Mouse (Mus musculus): ENCODE data around the gene Gulp1.

DNA sequence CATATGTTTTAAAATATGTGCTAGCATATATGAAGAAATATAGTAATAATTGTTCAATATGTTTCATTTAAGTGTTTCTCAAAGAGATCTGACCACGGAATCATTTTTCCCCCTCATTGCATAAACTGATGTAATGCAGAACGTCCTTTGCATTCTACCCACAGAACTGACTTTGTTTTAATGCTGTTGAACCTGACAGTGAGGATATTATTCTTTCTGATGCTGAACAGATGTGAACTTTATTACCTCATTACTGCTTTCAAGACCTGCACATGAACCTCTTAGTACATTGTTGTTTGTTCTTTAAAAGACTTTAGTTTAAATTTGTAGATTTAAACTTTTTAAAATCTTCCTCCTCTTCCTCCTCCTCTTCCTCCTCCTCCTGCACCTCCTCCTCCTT lies 67.4 kb downstream of the Gulp1 start:
- TF ChIP-seq POLR2A (IDR thresholded peaks at IDR 0.05; ENCODE audit: insufficient read length, low read depth) (no peak), MAX (IDR thresholded peaks at IDR 0.05; ENCODE audit: low read depth) (no peak), CEBPB (IDR thresholded peaks at IDR 0.05; ENCODE audit: insufficient read depth, poor library complexity, severe bottlenecking) (no peak), E2F4 (IDR thresholded peaks at IDR 0.05; ENCODE audit: insufficient read depth) (no peak), TCF12 (IDR thresholded peaks at IDR 0.05; ENCODE audit: insufficient read depth, poor library complexity, severe bottlenecking) (no peak), MYOG (IDR thresholded peaks at IDR 0.05; ENCODE audit: control insufficient read depth in 1 of 3, insufficient read depth in 1 of 3, insufficient read length in 2 of 3, low read depth in 2 of 3) (no peak), SRF (IDR thresholded peaks at IDR 0.05; ENCODE audit: control insufficient read depth, insufficient read length, low read depth) (no peak), POLR2AphosphoS2 (IDR thresholded peaks at IDR 0.05; ENCODE audit: insufficient read length, low read depth) (no peak)

All from myocyte (in vitro differentiated cells).